Mouse (Mus musculus): ENCODE data around the gene Ndufa11.

The Ndufa11 gene

GRCm38 (mm10) chr17:56761991-56762410 is 44.4 kb downstream of the Ndufa11 start:
- peak; percentile 99 for DNase-seq

GRCm38 (mm10) chr17:56762769-56763731 is 45.5 kb downstream of the Ndufa11 start:
- peak; percentile 80 for DNase-seq

GRCm38 (mm10) chr17:56763741-56764250 is 46.2 kb downstream of the Ndufa11 start:
- DNase-seq: no peak

GRCm38 (mm10) chr17:56764474-56765354 is 47.1 kb downstream of the Ndufa11 start, which contains the start of gene Dus3l:
TSS of gene Dus3l (plus strand) at chr17:56764757.
- peak; percentile 89 for DNase-seq

GRCm38 (mm10) chr17:56765431-56765830 is 47.9 kb downstream of the Ndufa11 start:
- no peak for DNase-seq

GRCm38 (mm10) chr17:56766631-56767405 is 49.3 kb downstream of the Ndufa11 start:
- DNase-seq: no peak

- no peak for DNase-seq
Measured at GRCm38 (mm10) chr17:56767531-56768135, 50.1 kb downstream of the Ndufa11 start.

- no peak for DNase-seq
Measured at GRCm38 (mm10) chr17:56768941-56769340, 51.4 kb downstream of the Ndufa11 start.

- DNase-seq: no peak
Measured at GRCm38 (mm10) chr17:56769950-56770349, 52.4 kb downstream of the Ndufa11 start, which contains the start of gene Prr22. TSS of gene Prr22 (plus strand) at chr17:56770250.

Measured in liver (tissue).